Mouse (Mus musculus): Measurements from ENCODE around the gene Nfkbib.
A peak's percentile ranks its signal among the peaks of the same experiment; 100 is the strongest.

Gene Nfkbib

GRCm38 (mm10) chr7:28766910-28767309, 402 bp downstream of the Nfkbib start:
- DNase-seq (ENCODE audit: low read depth, low spot score): no peak

GRCm38 (mm10) chr7:28766173-28766879, 986 bp downstream of the Nfkbib start, which contains the start of gene Sirt2:
Sirt2 (plus strand) TSS chr7:28766735.
- DNase-seq (ENCODE audit: low read depth, low spot score): peak; percentile 99

GRCm38 (mm10) chr7:28765211-28765610, 2.1 kb downstream of the Nfkbib start:
- DNase-seq (ENCODE audit: low read depth, low spot score): no peak

- no peak for DNase-seq (ENCODE audit: low read depth, low spot score)
These were observed 5.4 kb downstream of the Nfkbib start for GRCm38 (mm10) chr7:28761907-28762306.

- no peak for DNase-seq (ENCODE audit: low read depth, low spot score)
These were observed 8.7 kb downstream of the Nfkbib start for GRCm38 (mm10) chr7:28758623-28759022.

GRCm38 (mm10) chr7:28756079-28756478, 11.2 kb downstream of the Nfkbib start, which contains the start of gene Ccer2:
Ccer2 (plus strand) TSS chr7:28756174.
- no peak for DNase-seq (ENCODE audit: low read depth, low spot score)

- no peak for DNase-seq (ENCODE audit: low read depth, low spot score)
These were observed 17.4 kb downstream of the Nfkbib start for GRCm38 (mm10) chr7:28749935-28750334.

GRCm38 (mm10) chr7:28741709-28742438, 25.4 kb downstream of the Nfkbib start, which contains the start of the genes Mrps12 and Sars2:
Mrps12 (minus strand) TSS chr7:28741820.
Sars2 (plus strand) TSS chr7:28741992.
- peak; percentile 99 for DNase-seq (ENCODE audit: low read depth, low spot score)

- DNase-seq (ENCODE audit: low read depth, low spot score): no peak
These were observed 26.0 kb downstream of the Nfkbib start for GRCm38 (mm10) chr7:28741368-28741708.

GRCm38 (mm10) chr7:28740949-28741348, 26.4 kb downstream of the Nfkbib start:
- no peak for DNase-seq (ENCODE audit: low read depth, low spot score)

- no peak for DNase-seq (ENCODE audit: low read depth, low spot score)
These were observed 27.5 kb downstream of the Nfkbib start for GRCm38 (mm10) chr7:28739829-28740228.

GRCm38 (mm10) chr7:28735701-28736100, 31.6 kb downstream of the Nfkbib start:
- no peak for DNase-seq (ENCODE audit: low read depth, low spot score)

- DNase-seq (ENCODE audit: low read depth, low spot score): no peak
These were observed 34.1 kb downstream of the Nfkbib start for GRCm38 (mm10) chr7:28733211-28733610.

- DNase-seq (ENCODE audit: low read depth, low spot score): no peak
These were observed 34.8 kb downstream of the Nfkbib start for GRCm38 (mm10) chr7:28732341-28733142.

GRCm38 (mm10) chr7:28727649-28728340, 39.5 kb downstream of the Nfkbib start:
- peak; percentile 62 for DNase-seq (ENCODE audit: low read depth, low spot score)

- peak; percentile 70 for DNase-seq (ENCODE audit: low read depth, low spot score)
These were observed 40.7 kb downstream of the Nfkbib start for GRCm38 (mm10) chr7:28726600-28726999.

- no peak for DNase-seq (ENCODE audit: low read depth, low spot score)
These were observed 42.7 kb downstream of the Nfkbib start for GRCm38 (mm10) chr7:28724613-28725012.

- no peak for DNase-seq (ENCODE audit: low read depth, low spot score)
These were observed 45.2 kb downstream of the Nfkbib start for GRCm38 (mm10) chr7:28722079-28722478.

GRCm38 (mm10) chr7:28720753-28721537, 46.4 kb downstream of the Nfkbib start:
- DNase-seq (ENCODE audit: low read depth, low spot score): no peak

GRCm38 (mm10) chr7:28719650-28720049, 47.7 kb downstream of the Nfkbib start:
- no peak for DNase-seq (ENCODE audit: low read depth, low spot score)

GRCm38 (mm10) chr7:28719159-28719558, 48.2 kb downstream of the Nfkbib start:
- DNase-seq (ENCODE audit: low read depth, low spot score): no peak

Measured in telencephalon, adult 2 months (tissue).